Mouse (Mus musculus) cortical plate, adult 2 months (tissue): Measurements from ENCODE around the gene Ifitm3.

Experiments
- CTCF ChIP-seq: fragments of 200-500 bp; IDR thresholded peaks from 2 replicates; pipeline ENCODE4 v1.5.1; 2011; ENCODE audit warnings: mild to moderate bottlenecking, control low read depth, low read length; ENCODE audit not compliant: insufficient read depth; ENCODE audit errors: extremely low read depth
- POLR2A ChIP-seq: fragments of 200-500 bp; IDR thresholded peaks from 2 replicates; pipeline ENCODE4 v1.6.1; 2011; ENCODE audit warnings: mild to moderate bottlenecking, low read length, control low read depth; ENCODE audit not compliant: insufficient read depth; ENCODE audit errors: extremely low read depth

DNA sequence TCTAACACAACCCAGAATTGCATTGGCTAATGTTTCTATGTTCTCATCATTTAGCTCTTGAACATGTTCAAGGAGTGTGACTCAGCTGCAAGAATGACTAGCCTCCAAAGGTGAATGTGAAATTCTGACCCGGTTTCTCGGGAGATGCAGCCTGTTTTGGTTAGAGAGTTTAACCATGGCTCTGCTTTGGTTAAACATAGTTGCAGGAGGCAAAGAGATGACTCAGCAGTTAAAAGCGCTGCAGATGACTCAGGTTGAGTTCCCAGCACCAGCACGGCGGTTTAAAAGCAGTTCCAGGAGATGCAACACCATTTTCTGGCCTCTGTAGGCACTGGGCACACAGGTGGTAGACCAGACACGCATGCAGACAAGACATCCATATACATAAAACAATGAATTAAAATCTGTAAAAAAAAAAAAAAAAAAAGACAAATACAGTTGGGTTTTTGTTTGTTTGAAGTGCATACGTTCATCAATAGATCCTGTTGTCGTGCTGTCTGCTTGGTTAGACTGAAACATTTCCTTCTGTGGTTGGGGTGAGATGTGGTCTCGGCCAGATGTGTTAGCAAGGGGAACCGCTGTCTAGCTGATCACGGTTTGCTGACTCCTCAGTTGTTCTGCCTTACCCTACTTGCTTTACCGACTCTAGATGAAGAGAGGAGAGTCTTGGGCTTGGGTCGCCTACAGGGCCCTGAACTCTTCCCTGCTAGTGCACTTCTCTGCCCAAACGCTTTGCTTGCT is 48.2 kb upstream of the Ifitm3 start:
- no peak for TF ChIP-seq POLR2A
- no peak for TF ChIP-seq CTCF
